Mouse (Mus musculus): Measurements from ENCODE around the gene D230025D16Rik. TPM values are rescaled to one million over a fixed set of nuclear protein-coding genes. Genes with fewer than 3 reads are reported as not detected.
"Not testable (repeated sequence)": the region's sequence is repeated elsewhere in the genome, so short reads cannot be mapped to it uniquely, and the experiment has no call there.

Gene D230025D16Rik
- polyA plus RNA-seq, 1 experiment from 2014 or later = 24.0 TPM

GRCm38 (mm10) chr8:105232321-105232693 lies 7.4 kb downstream of the D230025D16Rik start:
- not testable (repeated sequence) for ATAC-seq (replicated peaks; ENCODE audit: low FRiP score); H3K27me3 ChIP-seq (replicated peaks; ENCODE audit: control insufficient read depth, insufficient read depth, low read length); H3K36me3 ChIP-seq (ENCODE audit: control insufficient read depth, insufficient read depth, low read length); H3K4me2 ChIP-seq; H3K27ac ChIP-seq (ENCODE audit: low read depth, low read length); H3K4me3 ChIP-seq (ENCODE audit: low read depth, low read length); H3K9ac ChIP-seq (ENCODE audit: low read depth, low read length); DNase-seq (ENCODE audit: low spot score); H3K9me3 ChIP-seq (ENCODE audit: control insufficient read depth, low read length)
- peaks cover 11% of the 10 kb centered on the region for H3K4me1 ChIP-seq (replicated peaks; ENCODE audit: control insufficient read depth, insufficient read depth, low read length)
- WGBS = 93% methylated on average over 4 of the region's 4 CpGs

GRCm38 (mm10) chr8:105233126-105233935 lies 8.4 kb downstream of the D230025D16Rik start:
- no peak for DNase-seq (ENCODE audit: low spot score)
- peak; percentile 47; the same call in 1 of the 2 replicates for ATAC-seq (replicated peaks; ENCODE audit: low FRiP score)
- Histone ChIP-seq H3K27ac (ENCODE audit: low read depth, low read length) (no peak overlapping the region), H3K9ac (ENCODE audit: low read depth, low read length) (no peak overlapping the region), H3K4me3 (ENCODE audit: low read depth, low read length) (no peak overlapping the region), H3K36me3 (ENCODE audit: control insufficient read depth, insufficient read depth, low read length) (peaks cover 3% of the 10 kb centered on the region; the same call in 1 of the 2 replicates), H3K27me3 (replicated peaks; ENCODE audit: control insufficient read depth, insufficient read depth, low read length) (no peaks in the 10 kb centered on the region), H3K4me2 (no peak overlapping the region; the same call in 1 of the 2 replicates), H3K9me3 (ENCODE audit: control insufficient read depth, low read length) (no peaks in the 10 kb centered on the region), H3K4me1 (replicated peaks; ENCODE audit: control insufficient read depth, insufficient read depth, low read length) (peaks cover 11% of the 10 kb centered on the region)
- 60% methylated on average over 1 of the region's 1 CpGs for WGBS

- H3K4me1 ChIP-seq (replicated peaks; ENCODE audit: control insufficient read depth, insufficient read depth, low read length) = peaks cover 11% of the 10 kb centered on the region
- no peaks in the 10 kb centered on the region for H3K27me3 ChIP-seq (replicated peaks; ENCODE audit: control insufficient read depth, insufficient read depth, low read length)
- DNase-seq (ENCODE audit: low spot score) = no peak
- 94% methylated on average over 1 of the region's 1 CpGs for WGBS
- H3K27ac ChIP-seq (ENCODE audit: low read depth, low read length) = no peak overlapping the region
- H3K4me2 ChIP-seq = no peak overlapping the region
- ATAC-seq (replicated peaks; ENCODE audit: low FRiP score) = no peak
- H3K4me3 ChIP-seq (ENCODE audit: low read depth, low read length) = no peak overlapping the region
- peaks cover 18% of the 10 kb centered on the region; the same call in 1 of the 2 replicates for H3K36me3 ChIP-seq (ENCODE audit: control insufficient read depth, insufficient read depth, low read length)
- H3K9me3 ChIP-seq (ENCODE audit: control insufficient read depth, low read length) = no peaks in the 10 kb centered on the region
- H3K9ac ChIP-seq (ENCODE audit: low read depth, low read length) = no peak overlapping the region
These were observed 10.3 kb downstream of the D230025D16Rik start for GRCm38 (mm10) chr8:105235206-105235605.

- H3K27me3 ChIP-seq (replicated peaks; ENCODE audit: control insufficient read depth, insufficient read depth, low read length) = no peaks in the 10 kb centered on the region
- no peak for ATAC-seq (replicated peaks; ENCODE audit: low FRiP score)
- H3K4me3 ChIP-seq (ENCODE audit: low read depth, low read length) = no peak overlapping the region
- no peak overlapping the region for H3K27ac ChIP-seq (ENCODE audit: low read depth, low read length)
- H3K36me3 ChIP-seq (ENCODE audit: control insufficient read depth, insufficient read depth, low read length) = peaks cover 25% of the 10 kb centered on the region; the same call in 1 of the 2 replicates
- no peak overlapping the region for H3K4me2 ChIP-seq
- DNase-seq (ENCODE audit: low spot score) = no peak
- H3K4me1 ChIP-seq (replicated peaks; ENCODE audit: control insufficient read depth, insufficient read depth, low read length) = peaks cover 7% of the 10 kb centered on the region
- H3K9ac ChIP-seq (ENCODE audit: low read depth, low read length) = no peak overlapping the region
- WGBS = 81% methylated on average over 14 of the region's 14 CpGs
- no peaks in the 10 kb centered on the region for H3K9me3 ChIP-seq (ENCODE audit: control insufficient read depth, low read length)
These were observed 12.6 kb downstream of the D230025D16Rik start for GRCm38 (mm10) chr8:105237442-105238142.

GRCm38 (mm10) chr8:105241016-105241415 lies 16.1 kb downstream of the D230025D16Rik start:
- Histone ChIP-seq H3K4me2 (no peak overlapping the region), H3K9ac (ENCODE audit: low read depth, low read length) (no peak overlapping the region), H3K27ac (ENCODE audit: low read depth, low read length) (no peak overlapping the region), H3K27me3 (replicated peaks; ENCODE audit: control insufficient read depth, insufficient read depth, low read length) (no peaks in the 10 kb centered on the region), H3K4me1 (replicated peaks; ENCODE audit: control insufficient read depth, insufficient read depth, low read length) (no peaks in the 10 kb centered on the region), H3K9me3 (ENCODE audit: control insufficient read depth, low read length) (no peaks in the 10 kb centered on the region), H3K4me3 (ENCODE audit: low read depth, low read length) (no peak overlapping the region), H3K36me3 (ENCODE audit: control insufficient read depth, insufficient read depth, low read length) (peaks cover 22% of the 10 kb centered on the region; the same call in 1 of the 2 replicates)
- no peak for ATAC-seq (replicated peaks; ENCODE audit: low FRiP score)
- no peak for DNase-seq (ENCODE audit: low spot score)
- 98% methylated on average over 7 of the region's 7 CpGs for WGBS

GRCm38 (mm10) chr8:105251954-105252353 lies 27.0 kb downstream of the D230025D16Rik start:
- H3K4me2 ChIP-seq = no peak overlapping the region
- H3K9me3 ChIP-seq (ENCODE audit: control insufficient read depth, low read length) = no peaks in the 10 kb centered on the region
- H3K4me3 ChIP-seq (ENCODE audit: low read depth, low read length) = no peak overlapping the region
- WGBS = 90% methylated on average over 6 of the region's 6 CpGs
- H3K27me3 ChIP-seq (replicated peaks; ENCODE audit: control insufficient read depth, insufficient read depth, low read length) = 0 out of 2 replicates have a peak, but pooled peaks cover 7% of the 10 kb centered on the region
- no peak overlapping the region for H3K9ac ChIP-seq (ENCODE audit: low read depth, low read length)
- DNase-seq (ENCODE audit: low spot score) (no peak), ATAC-seq (replicated peaks; ENCODE audit: low FRiP score) (no peak)
- peaks cover 16% of the 10 kb centered on the region for H3K4me1 ChIP-seq (replicated peaks; ENCODE audit: control insufficient read depth, insufficient read depth, low read length)
- H3K36me3 ChIP-seq (ENCODE audit: control insufficient read depth, insufficient read depth, low read length) = peaks cover 27% of the 10 kb centered on the region
- H3K27ac ChIP-seq (ENCODE audit: low read depth, low read length) = no peak overlapping the region

- 70% methylated on average over 10 of the region's 10 CpGs for WGBS
- Histone ChIP-seq H3K4me2 (no peak overlapping the region), H3K9me3 (ENCODE audit: control insufficient read depth, low read length) (no peaks in the 10 kb centered on the region), H3K4me3 (ENCODE audit: low read depth, low read length) (no peak overlapping the region), H3K4me1 (replicated peaks; ENCODE audit: control insufficient read depth, insufficient read depth, low read length) (peaks cover 16% of the 10 kb centered on the region), H3K27me3 (replicated peaks; ENCODE audit: control insufficient read depth, insufficient read depth, low read length) (peaks cover 7% of the 10 kb centered on the region; the same call in 1 of the 2 replicates), H3K9ac (ENCODE audit: low read depth, low read length) (no peak overlapping the region), H3K36me3 (ENCODE audit: control insufficient read depth, insufficient read depth, low read length) (peaks cover 27% of the 10 kb centered on the region), H3K27ac (ENCODE audit: low read depth, low read length) (no peak overlapping the region)
- DNase-seq (ENCODE audit: low spot score) (no peak), ATAC-seq (replicated peaks; ENCODE audit: low FRiP score) (no peak)
These were observed 28.0 kb downstream of the D230025D16Rik start for GRCm38 (mm10) chr8:105252680-105253537.

GRCm38 (mm10) chr8:105253766-105254151 lies 28.8 kb downstream of the D230025D16Rik start:
- Histone ChIP-seq H3K9ac (ENCODE audit: low read depth, low read length) (no peak overlapping the region; the same call in 1 of the 2 replicates), H3K27me3 (replicated peaks; ENCODE audit: control insufficient read depth, insufficient read depth, low read length) (peaks cover 11% of the 10 kb centered on the region), H3K4me1 (replicated peaks; ENCODE audit: control insufficient read depth, insufficient read depth, low read length) (peaks cover 17% of the 10 kb centered on the region), H3K4me3 (ENCODE audit: low read depth, low read length) (peak overlapping the region; percentile 66), H3K27ac (ENCODE audit: low read depth, low read length) (no peak overlapping the region), H3K36me3 (ENCODE audit: control insufficient read depth, insufficient read depth, low read length) (peaks cover 19% of the 10 kb centered on the region), H3K9me3 (ENCODE audit: control insufficient read depth, low read length) (no peaks in the 10 kb centered on the region), H3K4me2 (peak overlapping the region; percentile 99)
- 51% methylated on average over 20 of the region's 20 CpGs for WGBS
- ATAC-seq (replicated peaks; ENCODE audit: low FRiP score) = no peak
- no peak for DNase-seq (ENCODE audit: low spot score)
